In genomic region chr14:46144175-46144574, GRCm38 (mm10) we compare ENCODE assay signal across 19 mouse cellular contexts.
DNase-seq lines count a peak whose midpoint lies in the region; ATAC-seq lines count a peak whose summit lies in the region.
"Had no signal": no experiment of that assay in that cellular context is flagged by ENCODE, and none has a peak within 500 bp of the region (broad histone marks: within the 10 kb centered on the region; RNA-seq: fewer than 3 reads in every experiment).

No protein-coding gene starts in this region.

- no peaks in the 10 kb centered on the region for H3K9me3 ChIP-seq in heart, embryonic 12.5 days (replicated peaks)
- H3K9me3 ChIP-seq in heart, embryonic 13.5 days = 0 out of 2 replicates have a peak, but pooled peaks cover 6% of the 10 kb centered on the region
- H3K9me3 ChIP-seq in heart, embryonic 15.5 days (replicated peaks) = no peaks in the 10 kb centered on the region
- no peaks in the 10 kb centered on the region for H3K9me3 ChIP-seq in kidney, embryonic 16.5 days (ENCODE audit: low read length)
- H3K9me3 ChIP-seq: embryonic facial prominence, embryonic 12.5 days; forebrain, embryonic 13.5 days; liver, embryonic 12.5 days; neural tube, embryonic 12.5 days had no signal

- peak overlapping the region; percentile 18 for H3K4me2 ChIP-seq in heart, embryonic 12.5 days
- H3K4me2 ChIP-seq in heart, embryonic 13.5 days = peak overlapping the region; percentile 48
- H3K4me2 ChIP-seq in heart, embryonic 15.5 days = peak overlapping the region; percentile 32; the same call in 1 of the 2 replicates
- no peak overlapping the region for H3K4me2 ChIP-seq in kidney, embryonic 16.5 days (replicated peaks; ENCODE audit: low read depth, low read length)
- H3K4me2 ChIP-seq: embryonic facial prominence, embryonic 12.5 days; forebrain, embryonic 13.5 days; liver, embryonic 12.5 days; neural tube, embryonic 12.5 days had no signal

- H3K27ac ChIP-seq in heart, embryonic 12.5 days (ENCODE audit: poor library complexity, severe bottlenecking) = no peak overlapping the region; the same call in 1 of the 2 replicates
- peak overlapping the region; percentile 40 for H3K27ac ChIP-seq in heart, embryonic 13.5 days (replicated peaks)
- H3K27ac ChIP-seq in heart, embryonic 15.5 days = no peak overlapping the region; the same call in 1 of the 2 replicates
- no peak overlapping the region for H3K27ac ChIP-seq in kidney, embryonic 16.5 days (ENCODE audit: low read length)
- H3K27ac ChIP-seq: embryonic facial prominence, embryonic 12.5 days; forebrain, embryonic 13.5 days; hindbrain, postnatal 0 days; left cerebral cortex, adult 2 months; liver, embryonic 12.5 days; neural tube, embryonic 12.5 days had no signal

- ATAC-seq in heart, embryonic 12.5 days (ENCODE audit: insufficient number of reproducible peaks, low FRiP score) = no peak
- no peak for ATAC-seq in heart, embryonic 13.5 days (ENCODE audit: extremely low read depth, insufficient number of reproducible peaks, low FRiP score, low TSS enrichment)
- no peak; the same call in 1 of the 2 replicates for ATAC-seq in heart, embryonic 15.5 days (replicated peaks; ENCODE audit: insufficient number of reproducible peaks, insufficient read depth, low FRiP score, low read depth)
- no peak for ATAC-seq in monocyte, adult 5-6 weeks (replicated peaks; ENCODE audit: insufficient number of reproducible peaks, low FRiP score, low TSS enrichment, poor library complexity, severe bottlenecking)
- no peak for ATAC-seq in kidney, embryonic 16.5 days (ENCODE audit: low FRiP score, low TSS enrichment)
- ATAC-seq: forebrain, embryonic 13.5 days; hindbrain, postnatal 0 days; intestine, postnatal 0 days; liver, embryonic 12.5 days had no signal

- no peak for DNase-seq in heart, adult 11 months
- DNase-seq in lung, postnatal 14 days = peak; percentile 18
- DNase-seq: cerebellum, adult 9-11 months; kidney, postnatal 25 days; layer of hippocampus, adult 9-11 months; thymus, postnatal 25 days had no signal

- peaks cover 5% of the 10 kb centered on the region; the same call in 1 of the 2 replicates for H3K27me3 ChIP-seq in heart, embryonic 12.5 days (replicated peaks)
- H3K27me3 ChIP-seq in heart, embryonic 13.5 days (replicated peaks) = 0 out of 2 replicates have a peak, but pooled peaks cover 6% of the 10 kb centered on the region
- H3K27me3 ChIP-seq in heart, embryonic 15.5 days = no peaks in the 10 kb centered on the region
- H3K27me3 ChIP-seq in kidney, embryonic 16.5 days (ENCODE audit: insufficient read depth, low read length) = no peaks in the 10 kb centered on the region
- H3K27me3 ChIP-seq: embryonic facial prominence, embryonic 12.5 days; forebrain, embryonic 13.5 days; liver, embryonic 12.5 days; neural tube, embryonic 12.5 days had no signal

- no peak overlapping the region for H3K4me3 ChIP-seq in heart, embryonic 12.5 days
- 0 out of 2 replicates have a peak overlapping the region, but pooled peaks have one; percentile 4 for H3K4me3 ChIP-seq in heart, embryonic 13.5 days
- H3K4me3 ChIP-seq in heart, embryonic 15.5 days = no peak overlapping the region
- no peak overlapping the region for H3K4me3 ChIP-seq in kidney, embryonic 16.5 days (ENCODE audit: low read length)
- H3K4me3 ChIP-seq: embryonic facial prominence, embryonic 12.5 days; erythroblast, embryonic 14.5 days; forebrain, embryonic 13.5 days; left cerebral cortex, adult 2 months; liver, embryonic 12.5 days; neural tube, embryonic 12.5 days had no signal

- WGBS in heart, embryonic 12.5 days = 11% methylated on average over 4 of the region's 4 CpGs
- 9% methylated on average over 4 of the region's 4 CpGs for WGBS in heart, embryonic 13.5 days
- WGBS in heart, embryonic 15.5 days = 6% methylated on average over 4 of the region's 4 CpGs
- WGBS in kidney, embryonic 16.5 days = 40% methylated on average over 4 of the region's 4 CpGs

- H3K9ac ChIP-seq in heart, embryonic 12.5 days = no peak overlapping the region
- H3K9ac ChIP-seq in heart, embryonic 13.5 days = no peak overlapping the region
- no peak overlapping the region for H3K9ac ChIP-seq in heart, embryonic 15.5 days
- H3K9ac ChIP-seq in kidney, embryonic 16.5 days (replicated peaks; ENCODE audit: low read length) = no peak overlapping the region
- H3K9ac ChIP-seq: embryonic facial prominence, embryonic 12.5 days; forebrain, embryonic 13.5 days; liver, embryonic 12.5 days; neural tube, embryonic 12.5 days had no signal

- peaks cover 15% of the 10 kb centered on the region for H3K4me1 ChIP-seq in heart, embryonic 12.5 days (replicated peaks)
- peaks cover 22% of the 10 kb centered on the region for H3K4me1 ChIP-seq in heart, embryonic 13.5 days
- peaks cover 9% of the 10 kb centered on the region for H3K4me1 ChIP-seq in heart, embryonic 15.5 days (replicated peaks)
- peaks cover 5% of the 10 kb centered on the region; the same call in 1 of the 2 replicates for H3K4me1 ChIP-seq in kidney, embryonic 16.5 days (ENCODE audit: insufficient read depth, low read length)
- H3K4me1 ChIP-seq: forebrain, embryonic 13.5 days; liver, embryonic 12.5 days; neural tube, embryonic 12.5 days had no signal

- H3K36me3 ChIP-seq in heart, embryonic 12.5 days = no peaks in the 10 kb centered on the region
- H3K36me3 ChIP-seq in heart, embryonic 13.5 days = no peaks in the 10 kb centered on the region
- H3K36me3 ChIP-seq in heart, embryonic 15.5 days = no peaks in the 10 kb centered on the region
- H3K36me3 ChIP-seq in kidney, embryonic 16.5 days (ENCODE audit: insufficient read depth, low read length) = no peaks in the 10 kb centered on the region
- H3K36me3 ChIP-seq: embryonic facial prominence, embryonic 12.5 days; liver, embryonic 12.5 days; neural tube, embryonic 12.5 days had no signal
